Mouse (Mus musculus): ENCODE results near the gene Psmb4. TPM values are rescaled to one million over a fixed set of nuclear protein-coding genes. Genes with fewer than 3 reads are reported as not detected.
"Not testable (repeated sequence)": the region's sequence is repeated elsewhere in the genome, so short reads cannot be mapped to it uniquely, and the experiment has no call there.

Gene Psmb4
- total RNA-seq, 2 experiments from 2014 or later, result 172 to 192 TPM

DNA sequence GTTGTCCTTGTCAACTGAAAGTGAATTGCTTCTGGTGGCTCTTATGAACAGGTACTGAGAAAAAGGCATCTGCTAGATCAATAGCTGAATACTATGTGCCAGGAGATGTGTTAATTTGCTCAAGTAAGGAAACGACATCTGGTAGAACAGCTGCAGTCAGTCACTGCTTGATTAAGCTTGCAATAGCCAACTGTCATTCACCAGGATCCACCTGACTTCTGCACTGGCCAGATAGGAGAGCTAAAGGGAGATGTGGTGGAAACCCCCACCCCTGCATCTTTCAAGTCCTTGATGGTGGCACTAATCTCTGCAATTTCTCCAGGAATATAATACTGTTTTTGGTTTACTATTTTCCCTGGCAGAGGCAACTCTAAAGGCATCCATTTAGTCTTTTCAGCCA lies 19.7 kb upstream of the Psmb4 start:
- no peak for DNase-seq

DNA sequence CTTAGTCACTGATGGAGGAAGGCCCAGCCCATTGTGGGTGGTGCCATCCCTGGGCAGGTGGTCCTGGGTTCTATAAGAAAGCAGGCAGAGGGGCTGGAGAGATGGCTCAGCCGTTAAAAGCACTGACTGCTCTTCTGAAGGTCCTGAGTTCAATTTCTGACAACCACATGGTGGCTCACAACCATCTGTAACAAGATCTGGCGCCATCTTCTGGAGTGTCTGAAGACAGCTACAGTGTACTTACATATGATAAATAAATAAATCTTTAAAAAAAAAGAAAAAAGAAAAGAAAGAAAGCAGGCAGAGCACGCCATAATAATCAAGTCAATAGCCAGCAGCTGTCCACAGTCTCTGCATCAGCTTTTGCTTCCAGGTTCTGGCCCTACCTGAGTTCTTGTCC lies 18.0 kb upstream of the Psmb4 start:
- DNase-seq, result not testable (repeated sequence)

DNA sequence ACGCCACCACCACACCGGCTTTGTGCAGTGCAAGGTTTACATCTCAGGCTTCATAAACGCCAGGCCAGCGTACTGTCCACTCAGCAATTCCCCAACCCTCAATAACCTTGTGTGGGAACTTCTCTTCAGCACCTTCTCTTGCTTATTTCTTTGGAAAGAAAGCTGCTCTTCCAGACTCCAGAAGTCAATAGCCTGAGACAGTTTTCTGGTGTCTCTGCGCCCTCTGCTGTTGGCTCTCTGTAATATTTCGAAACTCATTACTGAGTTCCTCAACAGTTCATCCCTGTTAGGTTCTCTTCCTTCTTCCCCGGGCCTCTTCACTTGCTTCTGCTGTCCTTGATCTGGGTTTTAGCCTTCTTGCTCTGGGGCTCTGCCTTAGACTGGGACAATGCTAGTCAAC lies 16.0 kb upstream of the Psmb4 start:
- DNase-seq, result no peak

DNA sequence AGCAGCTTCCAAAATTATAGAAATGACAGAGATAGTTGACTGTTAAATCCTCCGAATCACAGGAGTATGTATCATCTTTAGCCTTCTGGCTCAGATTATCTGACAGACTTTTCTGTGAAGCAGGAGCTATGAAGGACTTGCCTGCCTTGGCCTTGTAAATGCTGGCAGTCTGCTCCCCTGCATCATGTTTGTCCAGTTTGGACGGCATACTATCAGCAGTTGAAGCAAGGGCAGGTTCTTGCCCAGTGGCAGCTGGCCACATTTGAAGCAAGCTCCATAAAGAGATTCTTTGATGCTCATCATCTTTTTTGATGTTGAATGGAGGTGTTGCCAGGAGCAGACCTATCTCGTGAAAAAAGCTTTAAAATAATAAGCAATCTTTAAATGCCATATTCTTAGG lies 7.3 kb upstream of the Psmb4 start:
- no peak for DNase-seq

DNA sequence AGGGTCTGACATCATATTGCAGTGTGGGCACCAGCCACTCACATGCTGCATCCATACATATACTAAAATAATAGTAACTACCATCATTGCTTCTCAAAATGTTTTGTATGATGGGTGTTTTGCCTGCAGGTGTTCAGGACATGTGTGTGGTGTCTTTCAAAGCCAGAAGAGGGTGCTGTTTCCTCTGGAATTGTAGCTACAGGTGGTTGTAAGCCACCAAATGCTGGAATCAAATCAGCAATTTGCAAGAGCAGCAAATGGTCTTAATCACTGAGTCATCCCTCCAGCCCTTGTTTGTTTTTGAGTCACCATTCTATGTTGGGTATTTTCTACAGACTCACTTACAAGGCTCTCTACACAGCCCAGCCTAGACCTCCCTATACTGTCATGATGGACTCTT lies 1.8 kb upstream of the Psmb4 start:
- no peak for DNase-seq

DNA sequence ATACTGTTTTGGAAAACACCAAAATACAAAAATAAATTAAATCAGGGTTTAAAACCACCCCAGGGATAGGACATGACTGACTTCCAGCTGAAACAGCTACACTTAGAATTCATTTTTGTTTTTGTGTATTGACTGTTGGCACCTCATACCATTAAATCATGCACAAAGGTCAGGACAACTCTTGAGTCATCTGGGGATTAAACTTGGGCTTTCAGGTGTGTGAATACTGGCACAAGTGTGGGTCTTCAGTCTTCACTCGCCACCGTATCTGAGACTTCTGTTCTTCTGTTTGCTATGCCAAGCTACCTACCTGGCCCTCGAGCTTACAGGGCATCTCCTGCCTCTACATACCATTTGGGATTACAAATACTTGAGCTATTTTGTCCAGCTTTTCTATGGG lies 4.2 kb downstream of the Psmb4 start:
- no peak for DNase-seq

DNA sequence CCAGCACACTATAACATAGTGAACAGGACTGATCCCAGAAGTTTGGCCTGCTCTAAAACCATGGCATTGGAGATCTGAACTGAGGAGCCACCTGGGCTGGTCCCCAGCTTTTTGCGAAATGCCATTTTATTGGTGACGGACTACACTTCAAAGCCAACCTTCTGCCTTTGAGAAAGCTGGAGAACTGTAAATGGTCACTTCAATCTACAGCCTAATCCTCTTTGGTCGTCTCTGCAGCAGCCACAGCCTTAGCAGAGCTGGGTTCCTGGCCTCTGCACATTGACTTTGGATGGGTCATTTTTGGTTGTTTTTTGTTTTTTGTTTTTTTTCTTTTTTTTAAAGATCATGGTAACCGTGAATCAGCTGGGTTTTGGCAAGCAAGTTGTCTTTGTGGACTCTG lies 4.9 kb downstream of the Psmb4 start:
- no peak for DNase-seq

DNA sequence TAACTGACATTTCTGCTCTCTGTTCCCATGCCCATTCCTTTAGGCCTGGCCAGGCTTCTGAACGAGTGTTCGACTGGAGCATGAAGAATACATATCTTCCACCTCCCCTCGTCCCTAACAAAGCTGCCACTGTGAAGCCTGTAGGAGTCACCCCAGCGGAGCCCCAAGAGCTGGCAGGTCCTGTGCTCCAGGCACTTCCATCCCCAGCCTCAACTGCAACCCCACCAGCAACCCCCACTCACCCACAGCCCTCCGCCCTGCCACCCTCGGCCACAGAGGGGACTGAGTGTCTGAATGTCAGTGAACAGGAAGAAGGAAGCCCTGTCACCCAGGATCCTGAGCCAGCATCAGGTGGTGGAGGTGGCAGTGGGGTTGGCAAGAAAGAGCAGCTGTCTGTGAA lies 8.1 kb downstream of the Psmb4 start:
- DNase-seq, result no peak

DNA sequence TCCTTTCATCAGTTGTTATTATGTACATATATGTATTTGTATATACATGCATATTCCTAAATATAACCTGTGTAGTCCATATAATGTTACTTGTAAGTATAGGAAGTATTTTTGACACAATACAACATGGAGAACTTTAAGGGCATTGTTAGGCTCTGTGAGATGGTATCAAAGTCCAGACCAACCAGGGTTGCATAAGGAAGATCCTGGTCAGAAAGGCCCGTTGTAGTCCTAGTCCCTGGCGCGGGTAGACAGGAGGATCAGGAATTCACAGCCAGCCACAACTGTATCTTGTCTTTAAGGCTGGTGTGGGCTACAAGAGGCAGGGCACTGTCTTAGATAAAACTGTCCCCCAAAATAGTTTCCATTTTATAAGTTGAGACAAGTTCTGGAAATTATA lies 17.8 kb downstream of the Psmb4 start:
- DNase-seq, result no peak

DNA sequence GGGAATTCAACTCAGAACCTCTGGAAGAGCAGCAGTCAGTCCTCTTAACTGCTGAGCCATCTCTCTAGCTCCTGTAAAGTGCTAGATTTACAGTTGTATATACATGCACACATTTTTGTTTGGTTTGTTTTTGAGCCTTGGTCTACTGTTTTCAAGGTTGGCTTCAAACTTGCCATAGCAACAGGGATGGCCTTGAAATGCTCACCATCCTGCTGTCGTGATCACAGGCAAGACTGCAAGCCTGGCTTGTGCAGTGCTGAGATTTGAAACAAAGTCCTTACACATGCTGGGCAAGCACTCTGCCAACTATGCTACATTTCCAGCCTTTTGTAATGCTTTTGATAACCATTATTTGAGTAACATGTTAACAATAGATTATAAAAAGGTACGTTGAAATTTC lies 27.3 kb downstream of the Psmb4 start:
- DNase-seq, result no peak

DNA sequence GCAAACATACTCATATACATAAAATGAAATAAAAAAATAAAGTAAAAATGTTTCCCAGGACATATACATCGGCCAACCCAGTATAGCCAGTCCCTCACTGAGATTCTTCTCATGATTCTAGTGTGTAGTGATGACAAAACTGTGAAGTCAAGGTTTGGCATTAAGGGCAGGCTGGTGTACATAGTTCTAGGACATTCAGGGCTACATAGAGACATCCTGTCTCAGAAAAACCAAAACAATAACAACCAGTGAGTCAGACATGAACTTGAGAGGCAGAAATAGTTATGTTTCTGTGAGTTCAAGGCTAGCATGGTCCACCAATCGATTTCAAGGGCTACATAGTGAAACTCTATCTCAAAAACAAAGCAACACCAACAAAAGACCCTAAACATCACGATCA lies 34.5 kb downstream of the Psmb4 start:
- no peak for DNase-seq

DNA sequence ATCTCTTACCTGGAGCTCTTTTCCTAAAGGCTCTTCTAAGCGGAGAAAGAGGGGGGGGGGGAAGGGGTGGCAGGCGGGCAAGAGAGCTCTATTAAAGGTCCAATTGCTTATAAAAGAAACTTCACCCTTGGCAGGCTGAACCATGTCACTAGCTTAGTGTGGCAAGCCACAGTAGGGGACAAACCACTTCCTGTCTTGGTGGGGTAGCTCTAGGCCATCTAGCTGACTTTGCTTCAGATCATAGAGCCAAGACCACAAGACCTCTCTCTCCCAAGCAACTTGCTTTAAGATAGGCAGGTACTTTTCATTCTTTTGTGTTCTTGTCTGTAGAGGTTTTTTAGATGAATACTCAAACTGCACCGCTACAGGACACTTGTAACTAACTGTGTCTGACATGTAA lies 35.0 kb downstream of the Psmb4 start:
- no peak for DNase-seq

DNA sequence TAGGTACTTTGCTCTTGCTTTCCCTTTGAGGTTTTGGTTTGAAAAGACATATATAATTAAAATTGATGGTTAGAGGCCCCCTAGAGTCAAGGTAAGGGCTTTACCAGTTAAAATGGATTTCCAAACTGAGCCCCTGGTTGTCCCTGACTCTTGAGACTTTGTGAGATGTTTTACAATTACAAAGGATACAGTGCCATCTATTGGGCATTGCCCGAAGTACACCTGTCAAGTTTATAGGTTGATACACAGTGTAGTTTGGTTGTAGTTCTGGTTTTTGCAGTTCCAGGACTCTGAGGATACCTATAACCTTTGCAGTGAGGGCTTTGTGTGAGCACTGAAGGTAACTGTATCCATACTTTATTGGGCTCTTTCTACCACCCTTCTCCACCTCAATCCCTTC lies 37.4 kb downstream of the Psmb4 start:
- DNase-seq, result no peak

DNA sequence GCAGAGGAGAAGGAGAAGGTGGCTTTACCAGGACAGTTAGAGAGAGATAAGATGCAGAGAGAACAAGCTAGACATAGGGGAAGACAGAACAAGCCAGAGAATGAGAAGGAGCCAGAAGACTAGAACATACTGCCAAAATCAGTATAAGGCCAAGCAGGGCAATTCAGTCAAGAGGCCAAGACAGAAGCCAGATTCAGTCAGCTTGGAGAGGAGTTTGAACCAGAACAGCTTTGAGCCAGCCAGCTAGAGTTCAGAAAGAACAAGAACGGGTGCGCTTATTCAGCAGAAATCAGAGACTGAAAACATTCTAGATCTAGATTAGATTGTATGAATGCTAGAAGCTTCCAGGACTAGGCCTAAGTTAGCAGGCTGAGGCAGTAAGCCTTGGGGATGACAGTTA lies 39.4 kb downstream of the Psmb4 start:
- peak; percentile 7 for DNase-seq

DNA sequence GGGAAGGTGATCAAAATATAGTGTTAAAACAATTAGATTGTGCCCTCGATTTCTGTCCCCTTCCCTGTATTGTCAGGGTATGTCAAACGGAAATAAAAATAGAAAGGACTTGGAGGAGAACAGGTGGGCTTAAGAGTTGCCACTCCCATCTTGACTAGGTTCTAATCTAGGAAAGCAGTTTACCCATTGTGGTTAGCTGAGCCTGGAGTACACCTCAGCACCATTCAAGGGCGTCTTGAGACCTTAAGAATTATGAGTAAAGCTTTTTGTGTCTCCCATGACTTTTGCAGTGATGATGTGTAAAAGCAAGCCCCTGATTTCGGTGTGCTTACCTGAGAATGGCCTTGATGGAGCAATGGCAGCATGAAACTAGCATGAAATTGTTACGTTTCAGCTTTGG lies 47.7 kb downstream of the Psmb4 start:
- no peak for DNase-seq

DNA sequence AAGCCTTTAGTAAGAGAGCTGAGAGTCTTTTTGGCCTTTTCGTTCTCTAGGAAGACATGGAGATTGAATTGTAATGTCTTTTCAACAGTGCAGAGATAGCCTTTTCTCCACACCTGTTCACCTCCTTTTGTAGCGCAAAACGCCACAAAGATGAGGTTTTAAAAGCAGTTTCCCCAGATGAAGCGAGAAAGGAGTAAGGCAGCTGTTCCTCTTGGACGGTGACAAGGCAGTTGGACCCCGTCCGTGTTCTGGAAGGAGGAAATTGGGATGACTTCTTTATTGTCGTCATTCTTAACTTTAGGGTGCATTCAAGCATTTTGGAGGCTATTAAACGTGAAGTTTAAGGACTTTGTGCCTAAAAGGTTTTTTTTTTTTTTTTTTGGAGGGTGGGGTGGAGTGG lies 48.1 kb downstream of the Psmb4 start:
- peak; percentile 24 for DNase-seq

DNA sequence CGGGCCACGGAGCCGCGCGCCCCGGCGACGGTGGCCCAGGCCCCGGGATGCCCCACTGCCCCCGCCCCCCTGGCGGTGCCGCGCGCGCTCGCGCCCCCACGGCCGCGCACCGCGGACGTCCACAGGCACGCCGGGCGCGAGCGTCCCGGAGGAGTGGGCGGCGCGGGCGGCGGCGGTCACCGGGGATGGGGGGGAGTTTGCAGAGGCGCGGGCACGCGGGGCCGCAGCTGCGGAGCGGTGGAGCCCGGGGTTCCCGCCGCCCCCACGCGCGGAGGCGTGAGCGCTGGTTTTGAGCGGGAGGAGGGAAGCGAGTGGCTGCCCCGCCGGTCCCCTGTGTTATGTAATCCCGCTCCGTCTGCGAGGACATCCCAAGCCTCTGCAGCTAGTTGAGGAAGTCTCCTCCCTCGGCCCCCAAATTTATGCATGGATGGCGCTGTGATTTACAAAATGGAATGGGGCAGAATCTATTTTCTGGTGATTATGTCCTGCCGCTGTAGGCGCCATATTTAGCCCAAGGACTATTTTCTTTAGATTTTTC lies 48.7 kb downstream of the Psmb4 start:
- peak; percentile 85 for DNase-seq

DNA sequence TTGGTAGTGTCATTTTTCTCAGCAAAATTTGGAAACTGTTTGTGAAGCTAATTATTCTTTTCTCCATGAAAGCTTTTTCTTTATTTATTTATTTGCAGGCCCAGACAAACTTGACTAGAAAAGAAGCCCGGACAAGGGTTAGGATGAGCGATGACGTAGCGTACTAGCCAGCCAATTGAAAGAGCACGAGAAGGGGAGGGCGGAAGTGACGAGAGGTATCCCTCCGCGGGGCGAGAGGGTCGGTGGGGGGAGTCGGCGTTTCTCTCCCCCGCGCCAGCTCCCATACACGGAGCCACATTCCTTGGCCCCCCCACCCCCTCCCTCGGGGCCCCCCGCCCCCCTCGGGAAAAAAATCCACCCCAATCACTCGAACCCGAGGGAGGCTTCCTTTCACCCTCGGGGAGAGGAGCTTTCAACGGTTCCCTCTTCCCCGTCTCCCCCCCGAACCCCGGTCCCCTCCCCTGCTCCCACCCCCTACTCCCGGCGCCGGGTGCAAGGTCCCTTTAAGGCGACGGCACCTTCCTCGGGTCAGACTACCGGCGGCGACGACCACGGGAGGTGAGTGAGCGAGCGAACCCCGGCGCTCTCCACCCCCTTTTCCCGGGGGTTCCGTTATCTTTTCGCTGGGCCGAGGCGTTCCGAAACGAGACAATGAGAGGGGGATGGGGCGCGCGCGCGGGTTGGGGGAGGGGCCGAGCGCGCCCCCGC lies 49.4 kb downstream of the Psmb4 start, which contains the start of gene Pogz:
Gene Pogz, plus strand, starts transcription at position 385 of the 708 bp plus-strand sequence.
- DNase-seq, result peak; percentile 97

DNA sequence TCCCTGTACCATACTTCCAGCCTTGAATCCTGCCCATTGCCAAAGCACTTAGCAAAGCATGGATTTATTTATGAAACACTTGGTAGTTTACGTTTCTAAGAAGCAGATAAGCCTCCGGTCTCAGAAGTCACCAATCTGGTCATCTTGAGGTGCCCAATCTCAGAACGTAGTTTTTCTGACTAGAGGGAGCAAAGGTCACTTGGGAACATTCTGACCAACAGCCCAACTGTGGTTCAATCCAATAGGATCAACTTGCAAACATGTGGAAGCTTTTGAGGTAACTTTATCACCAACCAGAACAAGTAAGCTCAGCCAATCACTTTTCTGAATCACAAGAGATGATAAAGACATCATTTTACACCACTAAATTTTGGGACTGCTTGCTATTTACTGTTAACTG lies 51.4 kb downstream of the Psmb4 start:
- no peak for DNase-seq

Other genes starting within 250 kb of the Psmb4 start
- not detected for gene Gm10972, start 243.8 kb downstream of the Psmb4 start, total RNA-seq (2021)
- gene Tuft1, start 228.1 kb downstream of the Psmb4 start, total RNA-seq (2021), result under 1 TPM; 0.59 to 0.87 TPM
- 1 to 10 TPM; 1.5 to 2.8 TPM for gene Selenbp2, start 193.4 kb downstream of the Psmb4 start, total RNA-seq (2021)
- not detected for gene Cgn, start 100.5 kb downstream of the Psmb4 start, total RNA-seq (2021)
- gene Pogz, start 49.4 kb downstream of the Psmb4 start, total RNA-seq (2021), result 10 to 100 TPM; 13.3 to 13.4 TPM
- gene Selenbp1, start 46.1 kb upstream of the Psmb4 start, total RNA-seq (2021), result 10 to 100 TPM; 10.7 to 15.2 TPM
- 1 to 10 TPM; 3.3 to 6.6 TPM for gene Rfx5, start 67.1 kb upstream of the Psmb4 start, total RNA-seq (2021)
- 10 to 100 TPM; 20.2 to 23.8 TPM for gene Pi4kb, start 87.8 kb upstream of the Psmb4 start, total RNA-seq (2021)
- 1 to 10 TPM; 8.4 to 8.9 TPM for gene Zfp687, start 128.5 kb upstream of the Psmb4 start, total RNA-seq (2021)
- gene Psmd4, start 155.7 kb upstream of the Psmb4 start, total RNA-seq (2021), result 100 to 1,000 TPM; 163 to 181 TPM
- gene Pip5k1a, start 220.0 kb upstream of the Psmb4 start, total RNA-seq (2021), result 10 to 100 TPM; 16.3 to 19.4 TPM
- 10 to 100 TPM; 36.0 to 40.4 TPM for gene Vps72, start 224.1 kb upstream of the Psmb4 start, total RNA-seq (2021)
- gene Tmod4, start 237.5 kb upstream of the Psmb4 start, total RNA-seq (2021), result 100 to 1,000 TPM; 481 to 623 TPM
- gene Scnm1, start 247.1 kb upstream of the Psmb4 start, total RNA-seq (2021), result 10 to 100 TPM; 26.6 to 34.1 TPM
- 1 to 10 TPM; 6.4 to 7.0 TPM for gene Lysmd1, start 247.1 kb upstream of the Psmb4 start, total RNA-seq (2021)